Mouse (Mus musculus): ENCODE measurements at regions not wholly inside any gene's neighbourhood (a gene's known extent, or its start where the extent isn't known, plus 50 kb on each side); places are given as distances from the start of the nearest gene placed in this dataset.

- no peak overlapping the region for H3K4me3 ChIP-seq (ENCODE audit: extremely low read depth, insufficient read depth, insufficient read length)
- no peaks in the 10 kb centered on the region for H3K27me3 ChIP-seq (ENCODE audit: control insufficient read depth, insufficient read depth, low read length)
- no peak overlapping the region for H3K27ac ChIP-seq (ENCODE audit: insufficient read depth, low read length)
- no peak for DNase-seq (ENCODE audit: low read depth in 1 of 2, low spot score in 2 of 2)
- 49% methylated on average over 5 of the region's 5 CpGs for WGBS
- H3K36me3 ChIP-seq (ENCODE audit: control insufficient read depth, insufficient read depth, low read length) = no peaks in the 10 kb centered on the region
- no peak for TF ChIP-seq POLR2A (IDR thresholded peaks at IDR 0.05; ENCODE audit: low read depth, low read length)
- TF ChIP-seq CTCF (IDR thresholded peaks at IDR 0.05; ENCODE audit: extremely low read depth, insufficient read depth, insufficient read length, insufficient replicate concordance) = no peak
- H3K4me1 ChIP-seq (ENCODE audit: control insufficient read depth, insufficient read depth, insufficient read length) = no peaks in the 10 kb centered on the region; the same call in 1 of the 2 replicates
These were observed 110.3 kb upstream of the Rreb1 start for GRCm38 (mm10) chr13:37667871-37668270.

DNA sequence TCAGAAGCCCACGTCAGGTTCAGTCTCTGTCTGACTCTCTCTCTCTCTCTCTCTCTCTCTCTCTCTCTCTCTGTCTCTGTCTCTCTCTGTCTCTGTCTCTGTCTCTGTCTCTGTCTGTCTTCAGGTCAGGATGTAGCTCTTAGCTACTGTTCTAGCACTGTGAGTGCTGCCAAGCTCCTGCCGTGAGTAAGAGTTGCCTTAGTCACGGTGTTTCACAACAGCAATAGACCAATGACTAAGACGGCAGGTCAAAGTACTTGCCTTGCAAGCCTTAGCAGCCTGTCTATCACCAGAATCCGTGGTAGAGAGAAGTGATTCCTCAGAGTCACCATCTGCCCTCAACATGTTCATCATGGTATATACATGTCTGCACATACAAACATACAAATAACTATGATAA, 107.1 kb upstream of the Rreb1 start:
- Histone ChIP-seq H3K4me3 (ENCODE audit: extremely low read depth, insufficient read depth, insufficient read length) (no peak overlapping the region), H3K27me3 (ENCODE audit: control insufficient read depth, insufficient read depth, low read length) (no peaks in the 10 kb centered on the region), H3K27ac (ENCODE audit: insufficient read depth, low read length) (no peak overlapping the region), H3K36me3 (ENCODE audit: control insufficient read depth, insufficient read depth, low read length) (no peaks in the 10 kb centered on the region), H3K4me1 (ENCODE audit: control insufficient read depth, insufficient read depth, insufficient read length) (peaks cover 8% of the 10 kb centered on the region; the same call in 1 of the 2 replicates)
- DNase-seq (ENCODE audit: low read depth in 1 of 2, low spot score in 2 of 2) = no peak
- 83% methylated on average over 5 of the region's 5 CpGs for WGBS
- TF ChIP-seq CTCF (IDR thresholded peaks at IDR 0.05; ENCODE audit: extremely low read depth, insufficient read depth, insufficient read length, insufficient replicate concordance) (no peak), POLR2A (IDR thresholded peaks at IDR 0.05; ENCODE audit: low read depth, low read length) (no peak)

GRCm38 (mm10) chr13:37674676-37675350, 103.4 kb upstream of the Rreb1 start:
- Histone ChIP-seq H3K4me1 (ENCODE audit: control insufficient read depth, insufficient read depth, insufficient read length) (peaks cover 8% of the 10 kb centered on the region; the same call in 1 of the 2 replicates), H3K36me3 (ENCODE audit: control insufficient read depth, insufficient read depth, low read length) (no peaks in the 10 kb centered on the region), H3K27me3 (ENCODE audit: control insufficient read depth, insufficient read depth, low read length) (no peaks in the 10 kb centered on the region), H3K4me3 (ENCODE audit: extremely low read depth, insufficient read depth, insufficient read length) (no peak overlapping the region), H3K27ac (ENCODE audit: insufficient read depth, low read length) (peak overlapping the region; percentile 8)
- DNase-seq (ENCODE audit: low read depth in 1 of 2, low spot score in 2 of 2) = peak; percentile 44 to 58
- whole genome bisulfite sequencing = 35% methylated on average over 12 of the region's 12 CpGs
- TF ChIP-seq POLR2A (IDR thresholded peaks at IDR 0.05; ENCODE audit: low read depth, low read length) = no peak
- TF ChIP-seq CTCF (IDR thresholded peaks at IDR 0.05; ENCODE audit: extremely low read depth, insufficient read depth, insufficient read length, insufficient replicate concordance) = no peak

DNA sequence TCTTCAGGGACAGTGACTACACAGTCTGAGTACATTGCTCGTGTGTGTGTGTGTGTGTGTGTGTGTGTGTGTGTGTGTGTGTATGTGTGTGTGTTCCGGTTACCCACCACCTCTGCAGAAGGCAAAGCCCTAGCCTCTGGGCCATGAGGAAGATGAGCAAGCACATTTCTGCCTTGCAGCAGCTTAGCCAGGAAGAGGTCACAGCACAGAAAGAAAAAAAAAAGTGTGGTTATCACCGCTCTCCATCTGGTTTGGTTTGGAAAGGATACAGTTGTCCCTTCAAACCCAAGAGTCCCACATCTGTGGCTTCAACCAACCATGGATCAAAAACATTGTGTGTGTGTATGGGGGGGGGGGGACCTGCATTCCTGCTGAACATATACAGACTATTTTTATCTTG, 102.5 kb upstream of the Rreb1 start:
- Histone ChIP-seq H3K27me3 (ENCODE audit: control insufficient read depth, insufficient read depth, low read length) (no peaks in the 10 kb centered on the region), H3K27ac (ENCODE audit: insufficient read depth, low read length) (no peak overlapping the region), H3K4me1 (ENCODE audit: control insufficient read depth, insufficient read depth, insufficient read length) (peaks cover 8% of the 10 kb centered on the region; the same call in 1 of the 2 replicates), H3K4me3 (ENCODE audit: extremely low read depth, insufficient read depth, insufficient read length) (no peak overlapping the region), H3K36me3 (ENCODE audit: control insufficient read depth, insufficient read depth, low read length) (no peaks in the 10 kb centered on the region)
- WGBS = 19% methylated on average over 3 of the region's 3 CpGs
- TF ChIP-seq POLR2A (IDR thresholded peaks at IDR 0.05; ENCODE audit: low read depth, low read length) (no peak), CTCF (IDR thresholded peaks at IDR 0.05; ENCODE audit: extremely low read depth, insufficient read depth, insufficient read length, insufficient replicate concordance) (no peak)
- no peak for DNase-seq (ENCODE audit: low read depth in 1 of 2, low spot score in 2 of 2)

- Histone ChIP-seq H3K4me1 (ENCODE audit: control insufficient read depth, insufficient read depth, insufficient read length) (peaks cover 8% of the 10 kb centered on the region; the same call in 1 of the 2 replicates), H3K27me3 (ENCODE audit: control insufficient read depth, insufficient read depth, low read length) (no peaks in the 10 kb centered on the region), H3K4me3 (ENCODE audit: extremely low read depth, insufficient read depth, insufficient read length) (no peak overlapping the region), H3K27ac (ENCODE audit: insufficient read depth, low read length) (no peak overlapping the region), H3K36me3 (ENCODE audit: control insufficient read depth, insufficient read depth, low read length) (no peaks in the 10 kb centered on the region)
- TF ChIP-seq CTCF (IDR thresholded peaks at IDR 0.05; ENCODE audit: extremely low read depth, insufficient read depth, insufficient read length, insufficient replicate concordance) (no peak), POLR2A (IDR thresholded peaks at IDR 0.05; ENCODE audit: low read depth, low read length) (no peak)
- WGBS = 91% methylated on average over 6 of the region's 6 CpGs
- no peak for DNase-seq (ENCODE audit: low read depth in 1 of 2, low spot score in 2 of 2)
These were observed 101.3 kb upstream of the Rreb1 start for GRCm38 (mm10) chr13:37676912-37677311.

DNA sequence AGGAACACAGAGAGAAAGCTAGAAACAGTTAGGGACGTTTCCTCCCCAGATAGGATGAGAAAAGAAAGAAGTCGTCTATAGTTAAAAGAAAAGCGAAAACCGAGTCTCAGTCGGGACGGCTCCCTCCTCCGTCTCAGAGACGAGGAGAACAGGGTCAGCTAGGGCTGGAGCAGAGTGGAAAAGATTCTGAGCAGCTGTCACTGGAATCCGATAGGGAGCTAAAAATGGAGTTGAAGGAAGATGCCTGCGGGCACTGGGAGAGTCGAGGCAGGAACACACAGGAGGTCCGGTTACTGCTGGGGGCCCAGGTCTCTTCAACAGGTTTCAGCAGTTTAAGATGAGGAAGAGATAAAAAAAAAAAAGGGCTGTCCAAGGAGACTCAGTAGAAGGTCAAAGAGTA, 99.9 kb upstream of the Rreb1 start:
- Histone ChIP-seq H3K36me3 (ENCODE audit: control insufficient read depth, insufficient read depth, low read length) (no peaks in the 10 kb centered on the region), H3K4me1 (ENCODE audit: control insufficient read depth, insufficient read depth, insufficient read length) (peaks cover 8% of the 10 kb centered on the region; the same call in 1 of the 2 replicates), H3K27me3 (ENCODE audit: control insufficient read depth, insufficient read depth, low read length) (no peaks in the 10 kb centered on the region), H3K27ac (ENCODE audit: insufficient read depth, low read length) (no peak overlapping the region), H3K4me3 (ENCODE audit: extremely low read depth, insufficient read depth, insufficient read length) (no peak overlapping the region)
- no peak for DNase-seq (ENCODE audit: low read depth in 1 of 2, low spot score in 2 of 2)
- WGBS = 82% methylated on average over 12 of the region's 12 CpGs
- no peak for TF ChIP-seq CTCF (IDR thresholded peaks at IDR 0.05; ENCODE audit: extremely low read depth, insufficient read depth, insufficient read length, insufficient replicate concordance)
- no peak for TF ChIP-seq POLR2A (IDR thresholded peaks at IDR 0.05; ENCODE audit: low read depth, low read length)

- H3K27ac ChIP-seq (ENCODE audit: insufficient read depth, low read length) = no peak overlapping the region
- peaks cover 8% of the 10 kb centered on the region; the same call in 1 of the 2 replicates for H3K4me1 ChIP-seq (ENCODE audit: control insufficient read depth, insufficient read depth, insufficient read length)
- H3K4me3 ChIP-seq (ENCODE audit: extremely low read depth, insufficient read depth, insufficient read length) = no peak overlapping the region
- TF ChIP-seq CTCF (IDR thresholded peaks at IDR 0.05; ENCODE audit: extremely low read depth, insufficient read depth, insufficient read length, insufficient replicate concordance) (no peak), POLR2A (IDR thresholded peaks at IDR 0.05; ENCODE audit: low read depth, low read length) (no peak)
- H3K27me3 ChIP-seq (ENCODE audit: control insufficient read depth, insufficient read depth, low read length) = no peaks in the 10 kb centered on the region
- DNase-seq (ENCODE audit: low read depth in 1 of 2, low spot score in 2 of 2) = no peak
- no peaks in the 10 kb centered on the region for H3K36me3 ChIP-seq (ENCODE audit: control insufficient read depth, insufficient read depth, low read length)
- WGBS = 84% methylated on average over 9 of the region's 9 CpGs
These were observed 99.4 kb upstream of the Rreb1 start for GRCm38 (mm10) chr13:37678772-37679171.
